Mouse (Mus musculus) embryonic facial prominence, embryonic 14.5 days (tissue): ENCODE results near the gene Spata17. TPM values are rescaled to one million over a fixed set of nuclear protein-coding genes. Genes with fewer than 3 reads are reported as not detected.

Source experiments
- ATAC-seq: fragments of 200-750 bp; cut with Nextera tagmentation; 2 replicates; pipeline ENCODE4 v1.8.0; 2017; ENCODE audit warnings: low read depth, moderate number of reproducible peaks, moderate TSS enrichment
- DNase-seq: peaks from one replicate; pipeline ENCODE4 v3.0.0-alpha.2; 2015; ENCODE audit warnings: low spot score
- H3K27ac ChIP-seq: fragments of 300-500 bp; sonication (generic); replicated peaks from 2 replicates; pipeline ENCODE4 v1.5.1; 2014; ENCODE audit warnings: low read depth, mild to moderate bottlenecking, low read length, moderate library complexity
- H3K27me3 ChIP-seq: fragments of 300-500 bp; sonication (generic); replicated peaks from 2 replicates; pipeline ENCODE4 v1.6.1; 2014; ENCODE audit warnings: low read length; ENCODE audit not compliant: control insufficient read depth, insufficient read depth
- H3K36me3 ChIP-seq: fragments of 300-500 bp; sonication (generic); 2 replicates; pipeline ENCODE4 v1.6.1; 2014; ENCODE audit warnings: low read length, mixed read lengths; ENCODE audit not compliant: control insufficient read depth, insufficient read depth
- H3K4me1 ChIP-seq: fragments of 300-500 bp; sonication (generic); 2 replicates; pipeline ENCODE4 v1.6.1; 2014; ENCODE audit warnings: antibody characterized with exemption, low read length; ENCODE audit not compliant: control insufficient read depth, insufficient read depth
- H3K4me2 ChIP-seq: fragments of 300-500 bp; sonication (generic); 2 replicates; pipeline ENCODE4 v1.6.1; 2014; ENCODE audit warnings: low read depth, mild to moderate bottlenecking, low read length, moderate library complexity, mixed read lengths
- H3K4me3 ChIP-seq: fragments of 300-500 bp; sonication (generic); 2 replicates; pipeline ENCODE4 v1.5.1; 2014; ENCODE audit warnings: low read depth, mild to moderate bottlenecking, low read length
- H3K9ac ChIP-seq: fragments of 300-500 bp; sonication (generic); 2 replicates; pipeline ENCODE4 v1.6.1; 2014; ENCODE audit warnings: low read depth, mild to moderate bottlenecking, low read length, moderate library complexity, mixed read lengths
- H3K9me3 ChIP-seq: fragments of 300-500 bp; sonication (generic); 2 replicates; pipeline ENCODE4 v1.6.1; 2016; ENCODE audit warnings: low read length; ENCODE audit not compliant: control insufficient read depth
- WGBS: fragments of 180-500 bp; shearing (Covaris S2); extraction: QIAGEN DNeasy Blood & Tissue Kit; methylation state at CpG from one replicate; pipeline ENCODE4 v1.1.7; 2014; 5-methylcytosine and 5-hydroxymethylcytosine counted together
- polyA plus RNA-seq: library from polyadenylated mRNA; unstranded; fragments of >200 nt; fragmentation: Nextera tagmentation; extraction: Ambion mirVana; gene quantifications from 2 replicates; pipeline ENCODE4 v1.2.1, GENCODE M21; 2014

The Spata17 gene
- polyA plus RNA-seq, 1 experiment from 2014 or later: 1.1 TPM

DNA sequence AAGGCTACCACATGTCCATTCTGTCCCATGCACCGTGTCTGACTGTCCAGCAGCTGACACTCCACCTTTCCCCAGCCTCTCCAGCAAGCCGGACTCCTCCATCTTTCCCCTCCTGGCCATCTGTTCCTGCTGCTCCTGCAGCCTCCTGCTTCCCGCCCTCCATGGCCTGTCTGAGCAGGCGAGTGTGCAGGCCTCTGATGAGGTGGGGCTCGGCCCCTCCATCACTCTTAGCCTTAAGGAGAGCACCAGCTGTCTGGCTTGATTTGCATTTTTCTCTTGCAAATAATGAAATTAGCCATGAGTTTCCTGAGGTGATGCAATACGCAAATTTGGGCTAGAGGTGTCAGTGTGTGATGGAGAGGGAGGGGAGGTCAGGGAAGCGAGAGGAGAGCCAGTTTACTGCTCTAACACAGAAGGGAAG lies 211.8 kb downstream of the Spata17 start:
- Histone ChIP-seq H3K9me3 (no peaks in the 10 kb centered on the region), H3K9ac (no peak overlapping the region), H3K4me2 (no peak overlapping the region), H3K27me3 (no peaks in the 10 kb centered on the region), H3K36me3 (no peaks in the 10 kb centered on the region), H3K4me1 (no peaks in the 10 kb centered on the region), H3K4me3 (no peak overlapping the region), H3K27ac (no peak overlapping the region)
- WGBS: 49% methylated on average over 7 of the region's 7 CpGs
- DNase-seq (no peak), ATAC-seq (no peak)

DNA sequence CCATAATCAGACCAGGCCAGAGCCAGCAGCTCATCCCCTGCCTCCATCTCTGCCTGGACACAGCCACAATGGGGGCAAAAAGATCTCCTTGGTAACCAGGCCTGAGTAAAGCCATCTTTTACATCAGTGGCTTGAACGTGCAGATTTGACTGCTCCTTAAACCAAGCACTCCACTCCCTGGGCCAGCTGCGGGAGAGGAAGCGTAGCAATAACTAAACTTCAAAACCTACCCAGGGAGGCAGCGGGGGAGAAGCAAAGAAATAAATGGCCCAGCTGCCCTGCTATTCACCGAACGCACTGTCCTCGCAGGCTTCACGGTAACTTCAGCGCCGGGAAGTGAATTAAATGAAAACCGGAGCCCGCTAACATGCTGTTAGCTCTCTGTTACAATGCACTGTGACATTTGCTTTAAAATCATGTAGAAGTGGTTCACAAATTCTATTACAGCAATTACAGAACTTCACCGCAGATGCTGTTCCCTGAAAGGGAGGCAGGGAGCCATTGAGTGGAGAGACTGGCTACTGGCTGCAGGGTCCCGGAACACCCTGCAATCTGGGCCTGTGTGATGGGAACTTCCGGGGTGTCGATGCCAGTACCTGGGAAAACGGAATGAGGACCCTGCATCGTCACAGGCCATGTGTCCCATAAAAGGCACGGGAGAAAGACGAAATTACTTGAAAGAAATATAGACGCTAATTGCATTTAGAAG lies 217.5 kb downstream of the Spata17 start:
- Histone ChIP-seq H3K4me1 (no peaks in the 10 kb centered on the region), H3K27me3 (no peaks in the 10 kb centered on the region), H3K27ac (no peak overlapping the region), H3K36me3 (no peaks in the 10 kb centered on the region), H3K9ac (no peak overlapping the region), H3K4me2 (no peak overlapping the region), H3K4me3 (no peak overlapping the region), H3K9me3 (0 out of 2 replicates have a peak, but pooled peaks cover 2% of the 10 kb centered on the region)
- DNase-seq: no peak
- no peak for ATAC-seq
- WGBS: 81% methylated on average over 21 of the region's 21 CpGs

Other genes with a start within 250 kb of the Spata17 start
- gene D1Pas1, start 248.0 kb downstream of the Spata17 start, polyA plus RNA-seq: 0.20 TPM in 1 of 2 replicates, not detected in the other
- gene Gpatch2, start within 50 bp of the Spata17 start, polyA plus RNA-seq: 15.3 and 16.0 TPM in 2 replicates